Mouse (Mus musculus) spleen, adult 12 weeks (tissue): ENCODE measurements around the gene Tmem104.

Experiments
- DNase-seq: peaks from one replicate; pipeline ENCODE4 v3.0.0; 2022; ENCODE audit warnings: low spot score

The Tmem104 gene

DNA sequence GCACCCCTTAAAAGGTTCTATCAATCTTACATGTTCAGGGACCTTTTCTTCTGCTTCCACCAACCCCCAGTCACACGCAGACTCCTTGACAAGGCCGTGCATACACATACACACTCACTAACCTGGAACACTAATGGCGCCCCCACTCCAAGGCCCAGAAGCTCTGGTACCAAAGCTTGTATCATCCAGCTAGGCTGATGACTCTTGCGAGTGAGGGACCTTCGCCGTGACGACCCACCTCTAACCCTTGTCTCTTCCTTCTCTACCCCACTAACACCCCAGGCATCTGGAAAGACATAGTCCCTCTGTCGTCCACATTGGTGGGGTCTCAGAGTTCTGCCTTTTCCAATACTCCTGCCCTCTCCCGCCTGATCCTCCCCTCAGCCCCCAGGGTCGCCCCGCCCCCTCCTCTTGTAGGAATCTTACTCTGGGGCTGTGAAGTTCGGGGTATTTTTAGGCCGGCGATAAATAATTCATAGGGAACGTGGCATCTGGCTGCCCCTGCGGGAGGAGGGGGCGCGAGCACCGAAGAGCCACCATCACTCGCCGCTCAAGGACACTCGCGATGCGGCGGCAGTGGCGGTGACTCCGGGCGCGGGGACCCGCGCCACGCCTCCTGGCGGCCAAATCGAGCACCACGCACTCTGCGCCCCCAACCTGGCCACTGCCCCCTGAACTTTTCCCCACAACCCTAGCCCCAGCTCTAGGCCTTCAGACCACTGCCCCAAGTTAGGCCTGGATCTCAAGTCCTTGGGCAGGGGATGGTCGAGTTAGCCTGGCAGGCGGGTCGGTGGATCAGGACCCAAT lies 77.8 kb downstream of the Tmem104 start:
- DNase-seq, result no peak

DNA sequence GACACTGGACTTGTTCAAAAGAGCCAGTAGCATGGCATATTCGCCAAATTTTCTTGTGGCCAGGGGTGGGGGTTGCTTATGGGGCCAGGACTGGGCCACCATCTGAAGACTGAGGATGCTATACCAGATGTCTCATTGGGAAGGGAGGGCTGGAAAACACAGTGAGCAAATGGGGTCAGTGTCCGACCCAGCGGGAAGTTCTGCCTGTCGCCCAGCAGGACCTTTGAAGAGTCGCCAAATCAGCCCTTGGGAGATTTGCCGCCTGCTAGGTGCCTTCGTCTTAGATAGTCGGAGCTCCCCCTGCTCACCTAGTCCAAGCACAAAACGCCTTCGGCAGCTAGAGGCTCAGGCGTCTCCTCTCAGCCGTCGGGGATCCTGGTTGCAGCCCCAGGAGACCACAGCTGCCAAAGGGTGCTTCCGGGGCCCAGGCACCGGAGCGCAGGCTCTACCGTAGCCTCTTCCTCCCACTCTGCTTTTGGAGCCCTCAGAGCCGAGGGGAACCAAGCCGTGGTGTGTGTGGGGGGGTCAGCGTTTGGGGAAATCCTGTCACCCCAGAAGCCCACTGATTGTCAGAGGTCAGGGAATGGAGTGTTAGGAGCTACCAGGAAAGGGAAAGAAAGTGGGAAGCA lies 78.6 kb downstream of the Tmem104 start:
- no peak for DNase-seq

DNA sequence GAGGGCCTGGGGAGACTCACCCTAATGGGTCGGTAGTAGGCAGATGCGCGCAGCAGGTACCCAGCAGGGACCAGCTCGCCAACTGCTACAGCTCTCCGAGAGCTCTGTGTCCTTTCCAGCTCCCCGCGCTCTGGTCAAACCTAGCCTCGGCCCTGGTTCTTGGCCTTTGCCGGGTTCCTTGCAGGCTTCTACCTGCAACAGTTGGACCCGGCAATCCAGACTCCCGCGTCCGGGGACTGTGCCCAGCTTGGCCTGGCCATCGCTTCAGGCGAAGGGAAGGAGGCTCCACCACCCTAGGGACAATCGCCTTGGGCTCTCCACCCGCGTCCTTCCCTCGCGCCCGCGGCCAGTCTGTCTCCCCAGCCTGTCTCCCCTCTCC lies 79.1 kb downstream of the Tmem104 start:
- no peak for DNase-seq

DNA sequence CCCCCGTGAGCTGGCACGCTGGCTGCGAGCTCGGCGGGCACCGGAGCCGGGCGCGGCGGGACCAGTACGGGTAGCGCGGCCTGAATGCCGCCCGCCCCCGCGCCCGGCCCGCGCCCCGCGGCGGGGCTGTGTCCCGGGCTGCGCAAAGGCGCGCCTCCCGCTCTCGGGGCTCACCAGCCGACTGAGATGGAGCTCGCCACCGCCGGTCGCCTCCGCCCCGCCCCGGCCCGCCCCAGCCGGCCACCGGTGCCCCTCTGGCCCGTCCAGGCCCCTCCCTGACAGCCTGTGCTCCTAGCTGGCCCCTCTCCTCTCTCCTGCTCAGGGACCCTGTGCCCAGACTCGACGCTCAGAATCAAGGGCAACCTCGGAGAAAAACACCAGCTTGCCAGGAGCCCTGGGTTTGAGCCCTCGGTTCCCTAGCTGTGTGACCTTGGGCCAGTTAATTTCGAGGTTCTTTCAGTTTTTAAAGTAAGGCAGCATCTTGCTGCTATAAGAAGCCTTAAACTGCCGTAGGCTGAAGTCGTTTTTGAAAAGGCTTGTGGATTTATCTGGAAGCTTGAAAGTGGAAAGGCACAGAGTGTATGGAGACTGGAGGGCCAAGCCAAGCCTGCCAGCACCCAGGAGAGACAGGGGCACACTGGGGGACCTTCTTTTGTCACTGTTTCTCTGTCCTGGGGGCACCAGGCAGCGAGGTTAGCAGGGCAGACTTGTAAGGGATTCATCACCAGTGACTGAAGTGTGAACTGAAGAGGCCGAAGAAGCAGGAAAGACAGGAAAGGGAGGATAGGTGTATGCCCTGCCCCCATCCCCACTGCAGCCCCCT lies 80.0 kb downstream of the Tmem104 start, which contains the start of gene Grin2c:
TSS of gene Grin2c (minus strand) at position 183 of the 823 bp plus-strand sequence.
- DNase-seq, result no peak

DNA sequence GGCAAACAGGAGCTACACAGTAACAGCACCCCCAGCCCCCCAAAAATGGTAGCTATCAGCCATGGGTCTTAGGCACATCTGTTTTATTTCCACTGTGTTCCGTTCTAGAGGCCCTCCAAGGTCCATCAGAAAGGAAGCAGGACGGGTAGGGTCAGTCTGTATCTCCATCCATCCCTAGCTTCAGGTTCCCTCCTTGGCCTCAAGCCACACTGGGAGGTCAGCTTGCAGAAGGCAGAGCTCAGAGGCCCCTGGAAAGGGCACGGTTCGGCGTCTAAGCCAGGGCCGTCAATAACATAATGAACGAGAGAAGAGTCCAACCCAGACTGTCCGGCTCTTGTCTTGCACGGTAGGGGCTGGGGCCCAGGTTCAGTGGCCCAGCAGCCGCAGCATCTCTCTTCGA lies 80.7 kb downstream of the Tmem104 start:
- no peak for DNase-seq

DNA sequence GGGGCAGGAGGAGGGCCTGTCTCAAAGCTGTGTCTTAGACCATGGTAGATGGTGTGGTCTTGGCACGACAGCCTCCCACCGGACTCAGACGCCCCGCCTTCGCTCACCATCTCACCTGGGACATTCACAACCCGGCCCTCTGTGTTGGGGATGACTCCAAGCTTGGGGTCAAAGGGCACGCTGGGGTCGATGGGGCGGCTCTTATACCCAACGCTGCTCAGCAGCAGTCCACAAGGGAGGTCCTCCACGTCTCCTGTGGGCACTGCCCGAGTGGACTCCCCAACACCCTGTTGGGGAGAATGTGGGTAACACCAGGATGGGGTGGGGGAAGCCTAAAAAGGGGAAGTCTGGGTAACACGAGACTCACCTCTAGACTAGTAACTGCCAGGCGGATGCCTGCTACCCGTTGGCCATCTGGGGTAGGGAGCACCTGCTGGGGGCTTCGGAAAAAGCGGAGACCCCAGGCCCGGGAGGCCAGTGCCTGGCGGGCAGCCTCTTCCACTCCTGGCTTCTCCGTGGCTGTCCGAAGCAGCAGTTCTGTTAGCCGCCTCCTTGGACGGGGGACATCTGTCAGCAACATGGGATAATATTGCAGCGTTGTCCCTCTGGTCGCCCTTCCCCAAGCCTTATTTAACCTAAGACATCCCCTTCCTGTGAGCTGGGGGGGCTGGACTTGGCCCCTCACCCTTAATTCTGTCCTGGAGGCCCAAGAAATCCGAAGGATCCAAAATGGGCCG lies 82.2 kb downstream of the Tmem104 start:
- DNase-seq, result no peak

DNA sequence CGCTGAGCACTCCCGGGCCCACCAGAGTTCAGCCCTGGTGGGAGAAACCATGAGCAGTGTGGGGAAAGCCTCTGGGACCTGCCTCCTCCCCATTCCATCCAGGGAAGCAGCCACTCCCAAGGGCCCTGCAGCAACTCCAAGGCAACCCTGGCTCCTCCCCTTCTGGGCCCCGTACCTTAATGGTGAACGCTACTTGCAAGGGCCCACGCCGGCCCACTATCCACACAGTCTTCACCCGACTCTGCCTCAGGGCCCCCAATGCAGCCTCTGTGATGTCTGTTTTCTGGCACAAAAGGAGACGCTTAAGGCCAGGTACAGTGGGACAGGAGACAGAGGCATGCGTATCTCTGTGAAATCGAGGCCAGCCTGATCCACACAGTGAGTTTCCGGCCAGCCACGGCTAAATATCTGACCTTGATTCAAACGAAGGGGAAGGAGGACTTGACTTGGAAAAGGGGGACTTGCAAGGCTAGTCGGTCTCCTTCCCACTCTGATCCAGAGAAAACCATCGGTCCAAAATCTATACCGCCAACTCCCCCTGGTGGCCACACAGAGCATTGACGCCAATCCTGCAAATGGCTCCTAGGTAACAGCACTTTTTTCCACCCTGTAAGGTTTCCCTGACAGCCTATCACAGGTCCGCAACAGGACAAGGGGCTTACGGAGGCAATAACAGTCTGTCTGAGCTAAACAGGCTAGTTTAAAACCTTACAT lies 83.0 kb downstream of the Tmem104 start:
- DNase-seq, result peak; percentile 64

DNA sequence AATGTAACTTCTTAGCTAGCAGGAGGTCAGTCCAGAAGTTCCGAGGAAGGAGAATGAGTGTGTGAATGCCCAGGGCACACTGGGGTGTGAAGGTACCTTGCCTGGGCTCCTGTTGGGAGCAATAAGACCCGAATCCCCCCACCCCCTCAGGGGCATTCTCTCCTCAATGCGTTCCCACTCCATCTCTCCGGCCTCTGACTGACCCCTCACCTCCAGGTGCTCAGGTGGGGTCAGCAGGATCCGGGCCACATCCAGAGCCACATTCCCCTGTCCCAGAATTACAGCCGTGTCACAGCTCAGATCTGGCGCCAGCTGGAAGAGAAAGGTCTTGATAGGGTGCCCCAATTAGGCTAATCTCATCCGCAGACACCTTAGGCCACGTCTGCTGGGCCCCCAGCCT lies 83.8 kb downstream of the Tmem104 start:
- DNase-seq, result no peak

DNA sequence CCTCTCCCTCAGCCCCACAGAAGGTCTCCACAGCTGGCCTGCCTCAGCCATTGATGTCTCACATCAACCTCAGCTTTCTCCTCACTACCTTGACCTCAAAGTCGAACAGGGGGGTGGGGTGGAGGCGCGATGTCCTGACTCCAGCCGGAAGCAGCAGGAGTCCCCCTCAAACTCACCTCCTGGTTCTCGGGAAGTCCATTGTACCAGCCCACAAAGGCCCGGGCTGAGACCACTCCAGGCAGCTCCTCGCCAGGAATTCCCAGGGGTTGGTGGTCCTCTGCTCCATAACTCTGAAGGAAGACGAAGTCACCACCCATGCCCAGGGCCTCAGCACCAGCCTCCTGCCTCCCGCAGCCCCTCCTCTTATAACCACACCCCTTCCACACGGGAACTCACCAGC lies 84.2 kb downstream of the Tmem104 start:
- DNase-seq, result no peak

DNA sequence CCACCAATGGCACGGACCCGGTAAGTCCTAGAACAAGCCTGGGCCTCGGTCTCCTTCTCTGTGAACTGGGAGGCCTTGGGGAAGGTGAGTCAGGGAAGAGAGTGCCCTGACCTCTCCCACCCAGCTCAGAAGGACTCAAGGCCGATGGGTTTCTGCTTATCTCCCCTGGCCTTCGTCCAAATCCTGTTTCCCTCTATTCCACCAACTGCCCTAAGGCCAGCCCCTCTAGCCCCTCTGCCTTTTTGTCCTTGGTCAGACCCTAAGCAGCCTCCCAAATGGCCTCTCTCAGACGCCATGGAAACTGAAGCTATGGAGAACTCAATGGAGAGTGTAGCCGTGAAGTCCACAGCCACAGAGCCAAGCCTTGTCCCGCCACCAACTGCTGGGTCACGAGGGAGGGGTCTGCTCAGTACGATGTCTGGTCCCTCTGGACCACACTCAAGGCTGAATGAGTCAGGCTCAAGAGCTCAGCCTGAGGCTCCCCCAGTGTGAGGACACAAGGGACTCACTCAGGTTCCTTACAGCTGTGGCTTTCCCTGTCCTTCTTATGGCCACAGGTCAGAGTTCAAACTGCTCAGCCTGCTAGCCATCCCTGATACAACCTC lies 85.7 kb downstream of the Tmem104 start:
- DNase-seq, result no peak

DNA sequence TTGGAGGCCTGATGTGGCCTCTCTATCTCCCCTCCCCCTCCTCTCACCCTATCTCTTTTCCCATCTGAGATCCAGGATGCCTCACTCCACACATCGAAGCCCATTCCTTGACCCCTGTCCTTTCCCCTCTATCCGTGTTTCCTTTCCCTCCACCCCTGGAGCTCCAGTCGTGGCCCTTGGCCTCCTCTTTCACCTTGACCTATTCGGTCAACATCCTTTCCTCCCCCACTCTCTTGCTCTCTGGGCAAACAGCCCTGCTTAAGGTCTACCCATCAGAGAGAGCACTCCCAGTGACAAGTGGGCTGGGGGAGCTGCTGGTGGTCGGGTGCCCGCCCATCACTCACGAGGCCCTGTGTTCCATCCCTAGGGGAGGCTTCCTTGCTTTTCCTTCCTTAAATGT lies 86.4 kb downstream of the Tmem104 start:
- no peak for DNase-seq

DNA sequence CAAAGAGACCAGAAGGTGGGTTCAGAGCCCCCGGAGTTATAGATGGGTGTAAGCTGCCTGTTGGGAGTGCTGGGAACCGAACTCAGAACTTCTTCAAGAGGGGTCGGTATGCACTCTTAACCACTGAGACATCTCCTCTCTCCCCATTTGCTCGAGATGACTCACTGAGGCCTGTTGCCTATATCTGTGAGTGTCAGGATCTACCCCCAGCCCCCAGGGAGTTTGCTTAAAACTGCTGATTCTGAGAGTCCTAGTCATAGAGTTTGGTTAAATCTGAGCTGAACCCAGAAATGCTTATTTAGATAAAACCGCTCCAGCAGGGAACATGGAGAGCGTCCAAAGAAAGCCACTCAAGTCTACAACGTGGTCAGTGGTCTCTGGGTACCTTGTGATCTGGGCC lies 86.9 kb downstream of the Tmem104 start:
- DNase-seq, result no peak

DNA sequence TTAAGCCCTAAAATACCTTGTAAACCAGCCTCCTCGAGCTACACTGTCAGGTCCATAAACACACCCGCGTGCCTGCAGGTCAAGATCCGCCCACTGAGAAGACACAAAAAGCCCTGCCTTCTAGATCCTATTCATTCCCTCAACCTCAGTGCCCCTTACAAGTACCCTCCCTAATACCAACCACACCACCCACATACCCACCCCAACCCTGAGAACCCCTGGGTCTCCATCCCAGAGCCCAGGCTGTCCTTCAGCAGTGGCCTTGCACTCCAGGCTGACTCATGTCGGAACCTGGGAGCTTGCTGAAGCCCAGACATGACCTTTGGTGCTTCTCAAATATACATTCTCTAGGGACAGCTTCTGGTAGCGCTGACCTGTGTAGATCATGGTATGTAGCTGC lies 87.5 kb downstream of the Tmem104 start:
- no peak for DNase-seq

DNA sequence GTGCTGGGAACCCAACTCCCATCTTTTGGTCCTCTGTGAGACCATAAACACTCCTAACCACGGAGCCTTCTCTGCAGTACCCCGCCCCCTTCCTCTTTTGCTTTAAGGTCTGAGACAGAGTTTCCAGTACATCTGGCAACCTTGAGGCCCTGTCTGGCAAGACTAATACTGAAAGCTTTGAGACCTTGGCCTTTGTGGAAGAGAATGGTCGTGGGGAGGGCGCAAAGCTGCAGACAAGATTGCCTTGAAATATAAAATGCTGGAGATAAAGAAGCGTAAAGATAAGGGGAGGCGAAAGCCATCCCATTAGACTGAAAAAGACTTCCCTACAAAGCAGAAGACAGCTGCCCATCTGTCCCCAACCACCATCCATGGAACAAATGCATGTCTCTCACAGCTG lies 88.2 kb downstream of the Tmem104 start:
- no peak for DNase-seq

DNA sequence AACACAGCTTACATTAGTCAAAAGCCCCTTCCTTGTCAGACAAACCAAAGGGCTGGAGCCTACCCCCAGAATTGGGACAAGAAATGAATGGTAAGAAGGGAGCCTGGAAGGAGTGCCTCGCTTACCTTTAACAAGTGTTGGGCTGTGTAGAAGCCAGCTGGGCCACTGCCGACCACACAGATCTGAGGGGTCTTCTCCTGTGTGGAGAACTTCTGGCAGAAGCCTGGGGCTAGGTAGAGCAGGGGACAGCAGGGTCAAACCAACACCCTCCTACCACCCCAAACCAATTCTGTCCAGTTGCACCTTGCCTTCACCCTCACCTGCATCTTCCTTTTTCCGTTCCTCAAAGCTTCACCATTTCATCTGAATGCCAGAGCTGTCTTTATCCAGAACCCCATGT lies 88.7 kb downstream of the Tmem104 start:
- DNase-seq, result no peak

DNA sequence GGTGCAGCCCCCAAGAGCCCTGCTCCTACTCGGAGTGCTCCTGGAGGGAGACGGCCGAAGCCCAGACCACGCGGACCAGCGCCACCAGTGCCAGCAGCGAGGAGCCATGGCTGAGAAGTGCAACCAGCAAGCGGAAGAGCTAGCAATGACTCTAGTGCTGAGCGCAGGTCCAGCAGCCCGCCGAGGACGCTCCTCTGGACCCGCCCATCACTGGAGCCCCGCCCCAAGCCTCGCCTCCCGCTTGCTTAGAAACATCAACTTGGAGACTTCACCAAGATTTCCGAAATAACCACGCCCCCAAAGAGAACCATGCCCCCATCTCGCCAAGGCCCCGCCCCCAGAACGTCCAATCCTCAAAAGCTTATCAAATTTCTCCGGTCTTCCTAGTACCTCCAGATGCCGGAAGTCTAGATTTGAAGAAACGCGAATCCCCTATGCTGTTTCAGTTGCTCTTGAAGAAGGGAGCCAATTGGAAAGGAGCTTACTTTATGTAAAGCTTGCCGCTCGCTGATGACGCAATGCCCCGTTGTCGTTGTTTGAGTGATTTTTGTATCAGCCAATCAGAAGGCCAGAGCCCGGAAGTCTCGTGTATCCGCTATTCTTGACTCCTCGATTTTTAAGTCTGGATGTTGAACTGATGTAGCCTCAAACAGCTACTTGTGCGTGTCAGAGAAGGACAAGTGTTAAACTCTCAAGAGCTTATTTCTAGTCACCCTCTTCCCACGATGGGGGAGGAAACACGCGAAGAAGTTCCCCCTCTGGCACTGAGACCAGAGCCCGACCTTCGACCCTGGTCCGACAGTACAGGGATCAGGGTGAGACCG lies 89.7 kb downstream of the Tmem104 start, which contains the start of gene Fdxr:
TSS of gene Fdxr (minus strand) at position 271 of the 824 bp plus-strand sequence.
- DNase-seq, result peak; percentile 97

DNA sequence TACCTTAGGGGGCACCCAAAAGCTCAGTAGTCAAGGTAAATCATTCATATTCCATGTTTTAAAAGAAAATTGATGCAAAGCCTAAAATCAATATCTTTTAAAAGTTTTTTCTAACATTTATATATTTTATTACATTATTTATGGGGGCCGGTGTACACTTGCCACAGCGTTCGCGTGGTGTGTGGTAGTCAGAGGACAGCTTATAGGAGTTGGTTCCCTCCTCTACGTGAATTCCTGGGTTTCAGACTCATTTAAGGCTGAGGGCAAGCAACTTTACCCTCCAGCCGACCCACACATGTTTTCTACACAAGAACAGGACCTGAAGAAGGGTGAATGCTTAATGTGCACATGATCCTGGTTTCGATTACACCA lies 90.3 kb downstream of the Tmem104 start:
- no peak for DNase-seq

DNA sequence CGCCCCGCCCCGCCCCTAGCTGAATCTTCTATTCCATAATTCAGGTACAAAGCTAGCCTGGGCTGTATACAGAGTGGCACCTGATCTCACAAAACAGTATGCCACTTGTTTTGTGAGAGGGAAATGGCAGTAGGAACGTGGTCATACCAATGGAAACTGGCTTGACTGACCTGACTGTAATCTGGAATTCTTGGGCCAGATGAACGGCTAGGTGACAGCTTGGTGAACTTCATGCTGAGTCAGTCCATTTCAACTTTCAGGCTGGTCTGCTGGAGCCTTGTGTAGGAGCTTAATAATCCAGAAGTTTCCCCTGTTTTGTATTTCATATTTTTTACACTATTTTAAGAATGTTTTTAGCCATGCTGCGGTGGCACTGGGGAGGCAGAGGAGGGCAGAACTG lies 90.9 kb downstream of the Tmem104 start:
- no peak for DNase-seq

DNA sequence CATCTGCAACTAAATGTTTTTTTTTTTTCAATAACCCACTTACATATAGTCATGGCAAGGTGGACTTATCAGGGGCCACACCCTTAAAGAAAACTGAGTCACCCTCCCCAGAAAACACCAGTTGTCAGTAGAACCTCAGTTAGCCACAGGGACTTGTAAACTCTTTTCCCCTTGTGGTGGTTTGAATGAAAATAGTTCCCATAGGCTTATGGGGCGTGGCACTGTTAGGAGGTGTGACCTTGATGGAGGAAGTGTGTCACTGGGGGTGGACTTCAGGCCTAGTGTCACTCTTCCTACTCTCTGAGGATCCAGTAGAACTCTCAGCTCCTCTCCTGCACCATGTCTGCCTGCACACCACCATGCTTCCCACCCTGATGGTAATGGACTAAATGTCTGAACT lies 92.4 kb downstream of the Tmem104 start:
- DNase-seq, result no peak

DNA sequence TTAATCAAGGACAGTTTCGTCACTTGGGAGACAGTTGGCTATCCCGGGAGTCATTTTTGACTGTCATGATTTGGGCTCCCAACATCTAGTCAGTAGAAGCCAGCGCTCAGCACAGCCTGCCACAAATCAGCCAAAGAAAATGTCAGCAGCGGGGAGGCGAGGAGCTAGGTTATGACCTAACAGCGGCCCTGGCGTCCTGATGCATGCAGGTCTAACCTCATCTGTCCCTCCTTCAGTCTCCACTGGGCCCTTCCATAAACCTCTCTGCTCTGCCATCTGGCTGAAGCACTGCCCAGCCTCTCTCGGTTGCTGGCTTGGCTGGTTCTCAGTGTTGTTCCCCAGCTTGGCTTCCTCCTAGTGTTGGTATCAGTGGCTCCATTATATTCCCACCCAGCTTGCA lies 95.0 kb downstream of the Tmem104 start:
- DNase-seq, result no peak
